Mouse (Mus musculus) midbrain, postnatal 0 days (tissue): ENCODE measurements around the gene Asb4. TPM values are rescaled to one million over a fixed set of nuclear protein-coding genes. Genes with fewer than 3 reads are reported as not detected.

ENCODE experiments used
- ATAC-seq: fragments of 200-750 bp; cut with Nextera tagmentation; 2 replicates; pipeline ENCODE4 v1.8.0; 2017; ENCODE audit warnings: moderate number of reproducible peaks, mild to moderate bottlenecking, moderate TSS enrichment, moderate library complexity; ENCODE audit not compliant: low FRiP score
- DNase-seq: peaks from one replicate; pipeline ENCODE4 v3.0.0-alpha.2; 2015; ENCODE audit warnings: low spot score
- H3K27ac ChIP-seq: fragments of 300-500 bp; sonication (generic); 2 replicates; pipeline ENCODE4 v1.5.1; 2014; ENCODE audit warnings: low read depth, mild to moderate bottlenecking, low read length, mixed read lengths
- H3K27me3 ChIP-seq: fragments of 300-500 bp; sonication (generic); 2 replicates; pipeline ENCODE4 v1.6.1; 2014; ENCODE audit warnings: low read length, control low read depth, mixed read lengths; ENCODE audit not compliant: insufficient read depth
- H3K36me3 ChIP-seq: fragments of 300-500 bp; sonication (generic); 2 replicates; pipeline ENCODE4 v1.6.1; 2014; ENCODE audit warnings: low read length, control low read depth, mixed read lengths; ENCODE audit not compliant: insufficient read depth
- H3K4me1 ChIP-seq: fragments of 300-500 bp; sonication (generic); 2 replicates; pipeline ENCODE4 v1.6.1; 2014; ENCODE audit warnings: mild to moderate bottlenecking, control low read depth, antibody characterized with exemption, low read length, mixed read lengths; ENCODE audit not compliant: insufficient read depth
- H3K4me2 ChIP-seq: fragments of 300-500 bp; sonication (generic); 2 replicates; pipeline ENCODE4 v1.6.1; 2014; ENCODE audit warnings: low read depth, mild to moderate bottlenecking, low read length, mixed read lengths; ENCODE audit not compliant: poor library complexity, severe bottlenecking
- H3K4me3 ChIP-seq: fragments of 300-500 bp; sonication (generic); 2 replicates; pipeline ENCODE4 v1.5.1; 2014; ENCODE audit warnings: low read depth, mild to moderate bottlenecking, low read length, moderate library complexity
- H3K9ac ChIP-seq: fragments of 300-500 bp; sonication (generic); replicated peaks from 2 replicates; pipeline ENCODE4 v1.6.1; 2014; ENCODE audit warnings: mild to moderate bottlenecking, low read length, moderate library complexity, mixed read lengths; ENCODE audit not compliant: poor library complexity, severe bottlenecking
- H3K9me3 ChIP-seq: fragments of 300-500 bp; sonication (generic); 2 replicates; pipeline ENCODE4 v1.6.1; 2016; ENCODE audit warnings: low read length, control low read depth
- CTCF ChIP-seq: IDR thresholded peaks from 2 replicates; pipeline ENCODE4 v1.5.1; 2016; ENCODE audit warnings: antibody characterized with exemption, mild to moderate bottlenecking
- WGBS: fragments of 180-500 bp; shearing (Covaris S2); extraction: QIAGEN DNeasy Blood & Tissue Kit; methylation state at CpG from one replicate; pipeline ENCODE4 v1.1.7; 2014; 5-methylcytosine and 5-hydroxymethylcytosine counted together
- polyA plus RNA-seq: library from polyadenylated mRNA; unstranded; fragments of >200 nt; fragmentation: Nextera tagmentation; extraction: Ambion mirVana; gene quantifications from 2 replicates; pipeline ENCODE4 v1.2.1, GENCODE M21; 2015
- total RNA-seq: library from RNA; depleted of rRNA; stranded (reverse); fragments of >200 nt; gene quantifications from 2 replicates; pipeline ENCODE4 v1.2.3, GENCODE M21; 2014

Asb4 gene
- total and polyA plus RNA-seq, 2 experiments from 2014 or later = 9.7 to 23.0 TPM

DNA sequence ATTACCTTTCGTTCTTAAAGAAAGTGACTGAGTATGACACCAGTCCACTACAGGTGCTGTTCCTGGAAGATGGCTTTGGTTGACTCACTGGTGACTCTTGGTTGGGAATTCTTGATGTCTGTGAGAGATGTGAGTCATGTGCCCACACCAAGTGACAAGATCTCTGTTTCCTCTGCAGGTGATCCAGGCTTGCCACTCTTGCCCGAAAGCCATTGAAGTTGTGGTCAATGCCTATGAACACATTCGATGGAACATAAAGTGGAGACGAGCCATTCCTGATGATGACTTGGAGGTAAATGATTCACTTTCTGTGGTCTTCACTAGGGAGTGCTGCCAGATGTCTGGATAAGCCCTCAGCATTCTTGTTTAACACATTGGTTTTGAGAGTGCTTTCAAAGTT lies 46.4 kb downstream of the Asb4 start:
- Histone ChIP-seq H3K4me2 (no peak overlapping the region), H3K36me3 (no peaks in the 10 kb centered on the region), H3K9ac (no peak overlapping the region), H3K4me3 (no peak overlapping the region), H3K27ac (no peak overlapping the region), H3K27me3 (no peaks in the 10 kb centered on the region), H3K9me3 (no peaks in the 10 kb centered on the region), H3K4me1 (no peaks in the 10 kb centered on the region)
- DNase-seq (no peak), ATAC-seq (no peak)
- TF ChIP-seq CTCF = no peak
- 92% methylated on average over 4 of the region's 4 CpGs for WGBS

DNA sequence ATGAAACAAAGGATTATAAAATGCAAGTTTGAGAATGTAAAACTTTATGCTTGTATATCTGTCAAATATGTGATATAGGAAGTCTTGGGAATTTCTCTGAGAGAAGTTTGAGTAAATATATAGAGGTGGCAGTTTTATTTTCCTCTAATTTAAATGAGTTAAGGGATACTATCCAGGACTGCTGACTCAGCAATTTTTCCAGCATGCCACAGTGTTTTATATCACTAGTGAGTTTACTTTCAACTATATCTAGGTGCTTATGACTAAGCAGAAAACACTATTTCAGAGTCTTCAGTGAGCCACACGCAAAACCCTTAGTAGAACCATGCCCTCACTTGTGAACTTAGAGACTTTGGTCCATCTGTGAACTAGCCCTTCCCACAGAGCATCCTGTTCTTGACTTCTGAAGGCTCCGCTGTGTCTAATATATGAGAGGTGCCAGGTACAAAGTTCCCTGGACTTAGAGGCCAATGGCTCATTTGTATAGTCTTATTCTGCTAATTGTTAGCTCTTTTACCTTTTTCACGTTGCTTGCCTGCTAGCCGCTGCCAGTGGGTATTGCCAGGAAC lies 46.9 kb downstream of the Asb4 start:
- H3K4me3 ChIP-seq = no peak overlapping the region
- no peaks in the 10 kb centered on the region for H3K4me1 ChIP-seq
- DNase-seq (no peak), ATAC-seq (no peak)
- H3K9me3 ChIP-seq = no peaks in the 10 kb centered on the region
- H3K4me2 ChIP-seq = no peak overlapping the region
- H3K36me3 ChIP-seq = no peaks in the 10 kb centered on the region
- no peak for TF ChIP-seq CTCF
- 94% methylated on average over 4 of the region's 4 CpGs for WGBS
- no peaks in the 10 kb centered on the region for H3K27me3 ChIP-seq
- H3K27ac ChIP-seq = no peak overlapping the region
- no peak overlapping the region for H3K9ac ChIP-seq

GRCm38 (mm10) chr6:5433887-5434286 lies 50.7 kb downstream of the Asb4 start:
- no peak overlapping the region for H3K4me2 ChIP-seq
- no peaks in the 10 kb centered on the region for H3K4me1 ChIP-seq
- no peak for TF ChIP-seq CTCF
- no peak overlapping the region for H3K9ac ChIP-seq
- no peaks in the 10 kb centered on the region for H3K9me3 ChIP-seq
- DNase-seq (no peak), ATAC-seq (no peak)
- WGBS = 79% methylated on average over 2 of the region's 2 CpGs
- no peak overlapping the region for H3K27ac ChIP-seq
- H3K27me3 ChIP-seq = no peaks in the 10 kb centered on the region
- H3K36me3 ChIP-seq = no peaks in the 10 kb centered on the region
- H3K4me3 ChIP-seq = no peak overlapping the region

DNA sequence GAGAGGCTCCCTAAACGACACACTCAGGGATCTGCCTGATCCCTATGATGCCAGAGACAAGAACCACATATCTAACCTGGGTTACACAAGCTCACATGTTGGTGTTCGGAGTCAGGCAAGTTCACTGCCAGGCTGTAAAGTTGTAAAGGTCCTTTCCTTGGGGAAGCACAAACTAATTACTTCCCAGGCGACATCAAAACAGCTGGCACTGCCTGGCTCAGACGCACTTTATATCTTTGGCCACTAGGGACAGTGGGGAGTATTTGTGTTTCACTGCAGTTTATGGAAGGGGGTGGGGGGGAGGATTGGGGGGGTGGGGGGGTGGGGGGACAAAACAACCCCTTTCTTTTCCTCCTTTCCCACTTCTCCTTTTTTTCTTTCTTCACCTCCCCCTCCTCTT lies 54.6 kb downstream of the Asb4 start:
- H3K36me3 ChIP-seq = no peaks in the 10 kb centered on the region
- peak; percentile 38 for DNase-seq

DNA sequence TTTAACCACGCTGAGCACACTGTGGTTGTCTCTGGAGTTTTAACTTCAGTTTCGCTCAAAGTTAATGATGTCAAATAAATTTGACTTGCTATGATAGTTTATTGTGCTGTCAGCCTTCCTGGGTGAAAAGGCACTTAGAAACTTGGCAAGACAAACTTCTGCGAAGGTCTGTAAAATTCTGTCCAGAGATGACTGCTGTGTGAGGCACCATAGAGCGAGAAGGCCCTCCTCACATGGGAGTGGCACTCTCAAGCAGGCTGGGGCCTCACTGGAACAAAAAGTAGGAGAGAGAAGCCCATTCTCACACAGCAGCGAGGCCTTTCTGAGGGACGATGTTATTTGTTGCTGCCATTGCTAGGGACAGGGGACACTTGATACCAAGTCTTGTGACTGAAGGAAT lies 58.0 kb downstream of the Asb4 start:
- Histone ChIP-seq H3K9me3 (no peaks in the 10 kb centered on the region), H3K4me2 (no peak overlapping the region), H3K9ac (no peak overlapping the region), H3K4me3 (no peak overlapping the region), H3K4me1 (peaks cover 3% of the 10 kb centered on the region; the same call in 1 of the 2 replicates), H3K27ac (no peak overlapping the region), H3K36me3 (no peaks in the 10 kb centered on the region), H3K27me3 (no peaks in the 10 kb centered on the region)
- ATAC-seq (no peak), DNase-seq (no peak)
- TF ChIP-seq CTCF = no peak
- WGBS = 87% methylated on average over 6 of the region's 6 CpGs

More for the DNA sequence above, 54.6 kb downstream of the Asb4 start:
- Histone ChIP-seq H3K9me3 (no peaks in the 10 kb centered on the region), H3K27ac (no peak overlapping the region), H3K27me3 (no peaks in the 10 kb centered on the region), H3K9ac (no peak overlapping the region), H3K4me1 (peaks cover 1% of the 10 kb centered on the region; the same call in 1 of the 2 replicates), H3K4me2 (no peak overlapping the region), H3K4me3 (no peak overlapping the region)
- TF ChIP-seq CTCF = peak; percentile 47
- ATAC-seq = no peak
- WGBS = 49% methylated on average over 4 of the region's 4 CpGs

GRCm38 (mm10) chr6:5442316-5443085 lies 59.3 kb downstream of the Asb4 start:
- TF ChIP-seq CTCF = no peak
- peak; percentile 5 for DNase-seq
- 11% methylated on average over 14 of the region's 14 CpGs for WGBS

More at GRCm38 (mm10) chr6:5442316-5443085, 59.3 kb downstream of the Asb4 start:
- Histone ChIP-seq H3K27ac (no peak overlapping the region), H3K4me1 (peaks cover 3% of the 10 kb centered on the region; the same call in 1 of the 2 replicates), H3K36me3 (no peaks in the 10 kb centered on the region), H3K27me3 (no peaks in the 10 kb centered on the region), H3K4me2 (no peak overlapping the region), H3K9me3 (no peaks in the 10 kb centered on the region), H3K9ac (no peak overlapping the region), H3K4me3 (no peak overlapping the region)
- no peak for ATAC-seq
